Mouse (Mus musculus): Measurements from ENCODE around the gene Olfr237-ps1.
"Not testable (repeated sequence)": the region's sequence is repeated elsewhere in the genome, so short reads cannot be mapped to it uniquely, and the experiment has no call there.

Gene Olfr237-ps1

DNA sequence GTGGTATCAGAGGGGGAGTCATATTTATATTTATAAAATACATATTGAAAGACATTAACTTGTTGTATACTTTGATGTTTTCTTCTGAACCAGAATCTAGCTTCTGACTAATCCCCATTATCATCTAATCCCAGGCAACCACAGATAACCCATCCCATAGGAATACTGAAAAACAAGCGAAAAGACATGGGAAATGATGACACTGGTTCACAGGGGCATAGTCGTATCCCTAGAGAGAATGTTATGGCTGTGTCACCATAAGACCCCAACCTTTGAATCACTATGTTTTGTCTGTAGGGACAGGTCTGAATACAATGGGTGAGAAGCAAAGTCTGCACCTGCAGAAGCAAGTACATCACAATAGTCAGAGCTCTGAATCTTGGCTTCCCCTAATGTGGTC, at the start of gene Olfr237-ps1:
Olfr237-ps1 (plus strand) TSS at position 301 of the 400 bp plus-strand sequence.
- not testable (repeated sequence) for DNase-seq (ENCODE audit: low read depth, low spot score)

- not testable (repeated sequence) for DNase-seq (ENCODE audit: low read depth, low spot score)
Measured at GRCm38 (mm10) chr6:43106069-43106468, 40.3 kb upstream of the Olfr237-ps1 start, which contains the start of gene Olfr441. Gene Olfr441 (plus strand): TSS chr6:43106369.

- no peak for DNase-seq (ENCODE audit: low read depth, low spot score)
Measured at GRCm38 (mm10) chr6:43159502-43159901, 13.1 kb downstream of the Olfr237-ps1 start.

- DNase-seq (ENCODE audit: low read depth, low spot score): no peak
Measured at GRCm38 (mm10) chr6:43162982-43163381, 16.6 kb downstream of the Olfr237-ps1 start, which contains the start of gene Olfr437. Gene Olfr437 (plus strand): TSS chr6:43163282.

- DNase-seq (ENCODE audit: low read depth, low spot score): no peak
Measured at GRCm38 (mm10) chr6:43167246-43167645, 20.9 kb downstream of the Olfr237-ps1 start.

DNA sequence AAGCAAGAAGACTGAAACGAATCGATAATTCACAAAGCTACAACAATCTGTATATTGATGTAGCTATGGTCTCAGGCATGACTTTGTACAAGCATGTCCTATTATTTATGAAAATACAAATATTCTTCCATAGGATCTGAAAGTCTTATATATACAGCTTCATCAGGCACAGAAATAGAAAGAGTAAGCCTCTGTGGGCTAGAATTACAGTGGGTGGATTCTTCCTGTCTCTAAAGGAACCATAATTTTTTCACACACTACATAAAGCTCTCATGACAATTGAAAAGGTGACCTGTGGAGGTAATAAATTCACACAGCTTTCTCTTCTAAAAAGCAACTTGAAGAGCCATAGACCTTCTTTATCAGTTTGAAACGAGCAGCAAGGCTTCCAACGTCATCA, 25.5 kb downstream of the Olfr237-ps1 start, which contains the start of gene Olfr13:
Olfr13 (plus strand) TSS at position 301 of the 400 bp plus-strand sequence.
- DNase-seq (ENCODE audit: low read depth, low spot score): no peak

- no peak for DNase-seq (ENCODE audit: low read depth, low spot score)
Measured at GRCm38 (mm10) chr6:43178129-43178528, 31.8 kb downstream of the Olfr237-ps1 start.

DNA sequence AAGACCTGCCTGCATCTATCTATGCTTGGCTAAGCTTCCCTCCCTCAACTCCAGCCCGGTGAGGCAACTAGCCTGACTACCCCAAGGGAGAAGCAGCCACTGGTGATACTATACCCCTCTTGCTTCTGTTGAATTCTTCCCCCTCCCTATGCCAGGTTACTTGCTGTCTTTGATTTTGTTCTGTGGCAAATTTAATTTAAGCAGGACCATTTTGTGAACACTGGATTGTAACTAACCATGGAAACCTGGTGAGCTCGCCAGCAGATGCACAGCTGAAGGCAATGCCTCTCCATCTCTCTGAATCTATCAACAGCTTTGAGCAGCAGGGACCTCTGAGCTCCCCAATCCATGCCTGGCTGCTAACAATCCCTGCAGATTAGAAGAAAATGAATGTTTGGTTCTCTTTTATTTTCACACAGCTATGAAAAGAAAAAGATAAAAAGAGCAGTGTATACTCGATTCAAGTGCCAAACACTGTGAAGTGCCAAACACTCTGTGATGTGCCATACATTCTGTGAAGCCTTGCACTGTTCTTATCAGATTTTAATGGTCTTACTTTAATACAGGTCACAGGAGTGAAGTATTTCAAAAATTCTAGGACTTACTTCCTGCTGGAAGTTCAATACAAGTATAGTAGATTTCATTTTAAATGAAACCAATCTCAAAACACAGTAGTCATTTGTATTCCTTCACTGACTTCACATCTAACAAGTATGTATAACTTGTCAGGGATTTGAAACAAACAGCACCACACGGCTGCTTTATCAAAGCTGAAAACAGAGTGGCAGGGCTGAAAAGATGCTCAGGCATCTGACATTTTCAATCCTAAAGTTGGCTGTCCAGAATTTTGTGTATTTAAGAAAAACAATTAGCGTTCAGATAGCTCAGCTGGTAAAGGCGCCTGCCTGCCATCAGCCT, 32.5 kb downstream of the Olfr237-ps1 start:
- no peak for DNase-seq (ENCODE audit: low read depth, low spot score)

DNA sequence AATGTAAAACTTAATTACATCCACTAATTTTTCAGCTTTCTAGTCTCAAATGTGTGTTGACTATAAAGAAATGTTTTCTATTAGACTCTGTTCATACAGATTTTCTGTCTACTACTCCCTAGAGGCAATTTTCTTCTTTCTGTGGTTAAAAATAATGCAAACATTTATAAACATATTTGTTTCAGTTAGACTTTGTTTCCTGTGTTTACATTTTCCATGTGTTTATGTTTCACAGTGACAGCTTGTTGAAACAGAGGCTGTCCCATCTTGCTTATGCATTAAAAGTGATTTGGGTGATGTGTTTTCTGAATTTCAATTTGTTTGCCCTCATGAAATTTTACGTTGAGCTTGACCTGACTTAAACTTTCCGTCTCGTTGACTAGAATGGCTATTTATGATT, 44.6 kb downstream of the Olfr237-ps1 start:
- DNase-seq (ENCODE audit: low read depth, low spot score): no peak

- no peak for DNase-seq (ENCODE audit: low read depth, low spot score)
Measured at GRCm38 (mm10) chr6:43196781-43197180, 50.4 kb downstream of the Olfr237-ps1 start, which contains the start of gene Olfr435. Gene Olfr435 (plus strand): TSS chr6:43197146.

GRCm38 (mm10) chr6:43198094-43198493, 51.7 kb downstream of the Olfr237-ps1 start:
- DNase-seq (ENCODE audit: low read depth, low spot score): no peak

DNA sequence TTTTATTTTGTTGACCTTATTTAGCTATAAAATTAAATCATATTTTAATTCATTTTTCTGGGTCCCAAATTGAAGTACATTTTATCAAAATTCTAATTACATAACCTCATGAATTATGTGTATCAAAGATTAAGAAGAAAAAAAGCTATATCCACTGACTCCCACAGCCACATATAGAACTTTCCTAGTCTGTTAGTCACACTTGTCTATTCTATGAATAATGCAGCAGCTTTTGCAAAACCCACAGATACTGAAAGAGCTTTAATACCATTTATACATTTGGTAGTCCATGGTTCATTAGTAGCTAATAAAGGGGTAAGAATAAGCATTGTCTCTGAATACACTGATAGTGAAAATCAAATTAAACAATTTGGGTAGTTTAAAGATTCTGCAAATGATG, 56.4 kb downstream of the Olfr237-ps1 start:
- no peak for DNase-seq (ENCODE audit: low read depth, low spot score)

- no peak for DNase-seq (ENCODE audit: low read depth, low spot score)
Measured at GRCm38 (mm10) chr6:43205355-43205754, 59.0 kb downstream of the Olfr237-ps1 start.

All from brain, embryonic 18.5 days (tissue).